Mouse (Mus musculus): ENCODE measurements around the gene Exosc8. TPM values are rescaled to one million over a fixed set of nuclear protein-coding genes. Genes with fewer than 3 reads are reported as not detected.

Gene Exosc8
- 37.1 and 39.0 TPM in 2 replicates for polyA plus RNA-seq (2015; fragmentation: Nextera tagmentation; extraction: Ambion mirVana)

- peak; percentile 88 for ATAC-seq
- peak; percentile 87 for TF ChIP-seq CTCF (IDR thresholded peaks at IDR 0.05)
- TF ChIP-seq EP300 (IDR thresholded peaks at IDR 0.05) = no peak
- Histone ChIP-seq H3K4me2 (replicated peaks; ENCODE audit: low read depth, low read length) (peak within 1 kb of the TSS; percentile 86), H3K4me3 (ENCODE audit: low read depth, low read length) (peak within 1 kb of the TSS; percentile 80), H3K27ac (ENCODE audit: low read length) (peak within 1 kb of the TSS; percentile 98), H3K36me3 (ENCODE audit: insufficient read depth, low read length) (no peaks in the 10 kb centered on the region), H3K27me3 (replicated peaks; ENCODE audit: insufficient read depth, low read length) (no peaks in the 10 kb centered on the region), H3K4me1 (ENCODE audit: insufficient read depth, low read depth, low read length) (peaks cover 4% of the 10 kb centered on the region), H3K9me3 (ENCODE audit: low read length) (no peaks in the 10 kb centered on the region), H3K9ac (replicated peaks; ENCODE audit: low read depth) (peak within 1 kb of the TSS; percentile 88)
- 1% methylated on average over 52 of the region's 65 CpGs for WGBS
- DNase-seq (ENCODE audit: low spot score) = peak; percentile 78
Measured at GRCm38 (mm10) chr3:54735247-54736046, at the start of gene Exosc8, which contains the start of gene Alg5. Gene Exosc8, minus strand, starts transcription at chr3:54735393. Gene Alg5, plus strand, starts transcription at chr3:54735539.

GRCm38 (mm10) chr3:54775989-54776631 lies 40.9 kb upstream of the Exosc8 start:
- Histone ChIP-seq H3K9ac (replicated peaks; ENCODE audit: low read depth) (no peak overlapping the region), H3K27me3 (replicated peaks; ENCODE audit: insufficient read depth, low read length) (no peaks in the 10 kb centered on the region), H3K4me1 (ENCODE audit: insufficient read depth, low read depth, low read length) (no peaks in the 10 kb centered on the region), H3K27ac (ENCODE audit: low read length) (no peak overlapping the region), H3K4me3 (ENCODE audit: low read depth, low read length) (no peak overlapping the region), H3K36me3 (ENCODE audit: insufficient read depth, low read length) (no peaks in the 10 kb centered on the region), H3K4me2 (replicated peaks; ENCODE audit: low read depth, low read length) (no peak overlapping the region), H3K9me3 (ENCODE audit: low read length) (no peaks in the 10 kb centered on the region)
- 69% methylated on average over 7 of the region's 7 CpGs for WGBS
- DNase-seq (ENCODE audit: low spot score) (no peak), ATAC-seq (no peak)
- TF ChIP-seq EP300 (IDR thresholded peaks at IDR 0.05) = no peak
- TF ChIP-seq CTCF (IDR thresholded peaks at IDR 0.05) = no peak

- H3K36me3 ChIP-seq (ENCODE audit: insufficient read depth, low read length) = no peaks in the 10 kb centered on the region
- H3K4me3 ChIP-seq (ENCODE audit: low read depth, low read length) = no peak overlapping the region
- no peak overlapping the region for H3K27ac ChIP-seq (ENCODE audit: low read length)
- no peak for DNase-seq (ENCODE audit: low spot score)
- no peak for TF ChIP-seq EP300 (IDR thresholded peaks at IDR 0.05)
- no peak; the same call in 1 of the 2 replicates for TF ChIP-seq CTCF (IDR thresholded peaks at IDR 0.05)
- no peak for ATAC-seq
- no peaks in the 10 kb centered on the region for H3K9me3 ChIP-seq (ENCODE audit: low read length)
- no peaks in the 10 kb centered on the region for H3K27me3 ChIP-seq (replicated peaks; ENCODE audit: insufficient read depth, low read length)
- H3K9ac ChIP-seq (replicated peaks; ENCODE audit: low read depth) = no peak overlapping the region
- H3K4me1 ChIP-seq (ENCODE audit: insufficient read depth, low read depth, low read length) = no peaks in the 10 kb centered on the region
- WGBS = 83% methylated on average over 6 of the region's 6 CpGs
- no peak overlapping the region for H3K4me2 ChIP-seq (replicated peaks; ENCODE audit: low read depth, low read length)
Measured at GRCm38 (mm10) chr3:54773613-54774012, 38.4 kb upstream of the Exosc8 start.

DNA sequence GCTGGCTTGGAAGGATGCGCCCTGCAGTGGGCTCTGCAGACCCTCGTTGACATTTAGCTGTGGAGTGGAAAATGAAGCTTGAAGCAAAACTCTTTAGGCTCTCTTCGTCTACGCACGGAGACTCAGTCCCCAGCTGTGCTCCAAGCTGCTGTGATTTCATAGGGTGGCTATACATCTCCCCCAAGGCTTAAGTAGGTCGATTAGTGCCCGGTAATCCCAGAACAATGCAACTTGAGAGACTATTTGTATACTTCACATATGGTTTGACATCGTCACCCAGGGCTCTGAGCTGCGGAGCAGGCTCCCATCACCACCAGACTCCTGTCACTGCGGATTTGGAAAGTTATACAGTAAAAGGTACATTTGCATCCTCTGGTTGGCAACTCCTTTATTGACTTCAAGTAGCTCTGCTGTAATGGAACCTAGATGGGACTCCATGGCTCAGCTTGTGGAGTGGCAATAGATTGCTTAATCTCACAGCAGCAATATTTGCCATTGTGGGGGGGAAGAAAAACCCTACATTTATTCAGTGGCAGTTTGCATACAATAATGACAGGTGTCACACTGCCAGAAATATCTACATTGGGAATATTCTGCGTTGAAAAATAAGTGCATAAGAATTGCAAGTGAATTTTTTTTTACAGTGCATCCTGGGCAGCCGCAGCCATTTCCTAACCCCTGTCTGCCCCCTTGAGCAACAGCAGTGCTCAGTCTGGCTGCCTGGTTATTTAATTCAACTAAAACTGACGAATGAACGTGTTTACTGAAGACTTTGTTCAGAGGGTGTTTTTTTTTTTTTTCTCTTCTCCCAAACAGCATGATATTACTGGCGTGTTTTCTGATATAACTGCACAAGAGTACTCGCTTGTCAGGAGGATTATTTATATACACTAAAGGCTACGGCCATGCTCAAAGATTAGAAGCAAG lies 34.4 kb upstream of the Exosc8 start:
- H3K4me3 ChIP-seq (ENCODE audit: low read depth, low read length) = no peak overlapping the region
- no peaks in the 10 kb centered on the region for H3K9me3 ChIP-seq (ENCODE audit: low read length)
- H3K36me3 ChIP-seq (ENCODE audit: insufficient read depth, low read length) = no peaks in the 10 kb centered on the region
- WGBS = 63% methylated on average over 17 of the region's 17 CpGs
- H3K27ac ChIP-seq (ENCODE audit: low read length) = no peak overlapping the region
- no peak overlapping the region for H3K9ac ChIP-seq (replicated peaks; ENCODE audit: low read depth)
- H3K27me3 ChIP-seq (replicated peaks; ENCODE audit: insufficient read depth, low read length) = no peaks in the 10 kb centered on the region
- no peaks in the 10 kb centered on the region for H3K4me1 ChIP-seq (ENCODE audit: insufficient read depth, low read depth, low read length)
- TF ChIP-seq EP300 (IDR thresholded peaks at IDR 0.05) (no peak), CTCF (IDR thresholded peaks at IDR 0.05) (no peak)
- peak; percentile 47; the same call in 1 of the 2 replicates for ATAC-seq
- DNase-seq (ENCODE audit: low spot score) = peak; percentile 55
- H3K4me2 ChIP-seq (replicated peaks; ENCODE audit: low read depth, low read length) = no peak overlapping the region

DNA sequence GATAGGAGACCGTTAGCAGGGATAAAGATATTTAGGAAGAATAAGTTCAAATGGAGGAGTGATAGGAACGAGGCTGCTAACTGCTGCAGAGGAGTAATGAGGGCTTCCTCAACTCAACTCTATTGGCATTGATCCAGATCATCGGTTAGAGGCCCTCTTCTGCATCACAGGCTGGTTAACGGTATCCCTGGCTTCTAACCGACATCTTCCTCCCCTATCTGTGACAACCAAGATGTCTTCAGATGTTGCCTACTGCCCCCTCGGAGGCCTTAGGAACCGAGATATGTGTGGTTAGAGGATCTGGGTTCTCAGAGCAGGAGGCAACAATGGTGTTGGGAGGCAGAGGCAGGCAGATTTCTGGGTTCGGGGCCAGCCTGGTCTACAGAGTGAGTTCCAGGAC lies 33.4 kb upstream of the Exosc8 start:
- Histone ChIP-seq H3K4me3 (ENCODE audit: low read depth, low read length) (no peak overlapping the region), H3K36me3 (ENCODE audit: insufficient read depth, low read length) (no peaks in the 10 kb centered on the region), H3K9me3 (ENCODE audit: low read length) (no peaks in the 10 kb centered on the region), H3K9ac (replicated peaks; ENCODE audit: low read depth) (no peak overlapping the region), H3K4me1 (ENCODE audit: insufficient read depth, low read depth, low read length) (no peaks in the 10 kb centered on the region), H3K4me2 (replicated peaks; ENCODE audit: low read depth, low read length) (no peak overlapping the region), H3K27me3 (replicated peaks; ENCODE audit: insufficient read depth, low read length) (no peaks in the 10 kb centered on the region), H3K27ac (ENCODE audit: low read length) (no peak overlapping the region)
- 84% methylated on average over 8 of the region's 8 CpGs for WGBS
- no peak for ATAC-seq
- no peak for DNase-seq (ENCODE audit: low spot score)
- TF ChIP-seq CTCF (IDR thresholded peaks at IDR 0.05) = no peak
- TF ChIP-seq EP300 (IDR thresholded peaks at IDR 0.05) = no peak

All from lung, postnatal 0 days (tissue).